Mouse (Mus musculus): ENCODE measurements at regions not wholly inside any gene's neighbourhood (a gene's known extent, or its start where the extent isn't known, plus 50 kb on each side); places are given as distances from the start of the nearest gene placed in this dataset.

- DNase-seq, result no peak
- no peak overlapping the region for H3K27ac ChIP-seq (ENCODE audit: insufficient read depth, low read depth, low read length)
- no peaks in the 10 kb centered on the region for H3K4me1 ChIP-seq (ENCODE audit: control insufficient read depth, insufficient read depth, low read length)
- H3K27me3 ChIP-seq (replicated peaks; ENCODE audit: control insufficient read depth, insufficient read depth, low read length), result no peaks in the 10 kb centered on the region
- WGBS, result 93% methylated on average over 2 of the region's 2 CpGs
- TF ChIP-seq POLR2A (IDR thresholded peaks at IDR 0.05; ENCODE audit: low read depth, low read length), result no peak
- no peak for TF ChIP-seq CTCF (conservative IDR thresholded peaks at IDR 0.05; ENCODE audit: insufficient read depth, insufficient read length, low read depth, low read length)
- no peak overlapping the region for H3K4me3 ChIP-seq (ENCODE audit: insufficient read depth, low read depth, low read length)
- no peaks in the 10 kb centered on the region for H3K36me3 ChIP-seq (ENCODE audit: control insufficient read depth, insufficient read depth, low read length)
Observed at GRCm38 (mm10) chr14:104293147-104293546, 174.7 kb downstream of the Pou4f1 start.

DNA sequence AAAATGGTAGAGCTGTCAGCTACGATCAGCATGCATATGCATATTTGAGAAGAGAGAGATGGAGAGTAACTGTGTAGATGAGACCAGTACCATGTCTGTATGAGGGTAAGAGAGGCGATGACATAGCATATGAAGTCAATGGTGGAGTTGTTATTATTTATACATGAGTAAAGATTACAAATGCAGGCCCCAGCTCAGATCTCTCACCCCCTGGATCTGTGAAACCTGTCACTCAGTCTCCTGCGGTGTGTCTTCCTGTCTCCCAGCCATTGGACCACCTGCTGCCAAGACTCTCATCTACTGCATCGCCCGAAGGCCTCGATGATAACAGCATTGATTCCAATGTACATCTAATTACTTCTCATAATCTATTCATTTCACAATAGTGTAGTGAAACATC, 187.4 kb downstream of the Pou4f1 start:
- H3K36me3 ChIP-seq (ENCODE audit: control insufficient read depth, insufficient read depth, low read length), result no peaks in the 10 kb centered on the region
- no peak for TF ChIP-seq POLR2A (IDR thresholded peaks at IDR 0.05; ENCODE audit: low read depth, low read length)
- no peak for TF ChIP-seq CTCF (conservative IDR thresholded peaks at IDR 0.05; ENCODE audit: insufficient read depth, insufficient read length, low read depth, low read length)
- DNase-seq, result no peak
- no peaks in the 10 kb centered on the region for H3K4me1 ChIP-seq (ENCODE audit: control insufficient read depth, insufficient read depth, low read length)
- no peak overlapping the region for H3K27ac ChIP-seq (ENCODE audit: insufficient read depth, low read depth, low read length)
- no peak overlapping the region for H3K4me3 ChIP-seq (ENCODE audit: insufficient read depth, low read depth, low read length)
- WGBS, result 88% methylated on average over 6 of the region's 6 CpGs
- H3K27me3 ChIP-seq (replicated peaks; ENCODE audit: control insufficient read depth, insufficient read depth, low read length), result no peaks in the 10 kb centered on the region

GRCm38 (mm10) chr14:104279890-104280289, 187.9 kb downstream of the Pou4f1 start:
- Histone ChIP-seq H3K4me3 (ENCODE audit: insufficient read depth, low read depth, low read length) (no peak overlapping the region), H3K27me3 (replicated peaks; ENCODE audit: control insufficient read depth, insufficient read depth, low read length) (no peaks in the 10 kb centered on the region), H3K4me1 (ENCODE audit: control insufficient read depth, insufficient read depth, low read length) (no peaks in the 10 kb centered on the region), H3K27ac (ENCODE audit: insufficient read depth, low read depth, low read length) (no peak overlapping the region), H3K36me3 (ENCODE audit: control insufficient read depth, insufficient read depth, low read length) (no peaks in the 10 kb centered on the region)
- no peak for DNase-seq
- TF ChIP-seq CTCF (conservative IDR thresholded peaks at IDR 0.05; ENCODE audit: insufficient read depth, insufficient read length, low read depth, low read length) (no peak), POLR2A (IDR thresholded peaks at IDR 0.05; ENCODE audit: low read depth, low read length) (no peak)
- WGBS, result 70% methylated on average over 5 of the region's 5 CpGs

DNA sequence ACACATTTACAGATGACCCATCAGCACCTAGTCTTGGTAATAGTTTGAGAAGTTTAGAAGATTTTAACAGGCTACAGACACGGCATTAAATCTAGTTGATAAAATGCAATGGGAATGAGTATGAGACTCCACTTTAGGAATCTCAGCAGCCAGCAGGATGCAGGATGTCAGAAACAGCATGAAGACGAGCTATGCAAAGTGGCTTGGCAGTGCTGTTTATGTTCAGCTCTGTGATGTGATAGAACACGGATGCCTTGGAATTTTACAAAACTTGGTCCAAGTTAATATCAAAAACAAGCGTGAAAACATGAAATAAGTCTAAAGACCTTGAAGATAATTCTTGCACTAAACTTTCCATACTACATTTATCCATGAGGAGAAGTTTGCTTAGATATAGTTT, 193.0 kb downstream of the Pou4f1 start:
- WGBS, result 75% methylated on average over 4 of the region's 4 CpGs
- TF ChIP-seq CTCF (conservative IDR thresholded peaks at IDR 0.05; ENCODE audit: insufficient read depth, insufficient read length, low read depth, low read length) (no peak), POLR2A (IDR thresholded peaks at IDR 0.05; ENCODE audit: low read depth, low read length) (no peak)
- Histone ChIP-seq H3K27me3 (replicated peaks; ENCODE audit: control insufficient read depth, insufficient read depth, low read length) (no peaks in the 10 kb centered on the region), H3K4me3 (ENCODE audit: insufficient read depth, low read depth, low read length) (no peak overlapping the region), H3K4me1 (ENCODE audit: control insufficient read depth, insufficient read depth, low read length) (no peaks in the 10 kb centered on the region), H3K27ac (ENCODE audit: insufficient read depth, low read depth, low read length) (no peak overlapping the region), H3K36me3 (ENCODE audit: control insufficient read depth, insufficient read depth, low read length) (no peaks in the 10 kb centered on the region)
- DNase-seq, result no peak

- no peaks in the 10 kb centered on the region for H3K27me3 ChIP-seq (replicated peaks; ENCODE audit: control insufficient read depth, insufficient read depth, low read length)
- no peak overlapping the region for H3K4me3 ChIP-seq (ENCODE audit: insufficient read depth, low read depth, low read length)
- no peaks in the 10 kb centered on the region for H3K36me3 ChIP-seq (ENCODE audit: control insufficient read depth, insufficient read depth, low read length)
- no peaks in the 10 kb centered on the region for H3K4me1 ChIP-seq (ENCODE audit: control insufficient read depth, insufficient read depth, low read length)
- TF ChIP-seq CTCF (conservative IDR thresholded peaks at IDR 0.05; ENCODE audit: insufficient read depth, insufficient read length, low read depth, low read length), result no peak
- TF ChIP-seq POLR2A (IDR thresholded peaks at IDR 0.05; ENCODE audit: low read depth, low read length), result no peak
- 71% methylated on average over 6 of the region's 6 CpGs for WGBS
- DNase-seq, result no peak
- no peak overlapping the region for H3K27ac ChIP-seq (ENCODE audit: insufficient read depth, low read depth, low read length)
Observed at GRCm38 (mm10) chr14:104264919-104265764, 202.7 kb downstream of the Pou4f1 start.

GRCm38 (mm10) chr14:104216965-104217364, 250.8 kb downstream of the Pou4f1 start:
- no peaks in the 10 kb centered on the region for H3K27me3 ChIP-seq (replicated peaks; ENCODE audit: control insufficient read depth, insufficient read depth, low read length)
- TF ChIP-seq CTCF (conservative IDR thresholded peaks at IDR 0.05; ENCODE audit: insufficient read depth, insufficient read length, low read depth, low read length) (no peak), POLR2A (IDR thresholded peaks at IDR 0.05; ENCODE audit: low read depth, low read length) (no peak)
- 79% methylated on average over 5 of the region's 5 CpGs for WGBS
- DNase-seq, result no peak
- no peaks in the 10 kb centered on the region for H3K36me3 ChIP-seq (ENCODE audit: control insufficient read depth, insufficient read depth, low read length)
- no peaks in the 10 kb centered on the region for H3K4me1 ChIP-seq (ENCODE audit: control insufficient read depth, insufficient read depth, low read length)
- no peak overlapping the region for H3K4me3 ChIP-seq (ENCODE audit: insufficient read depth, low read depth, low read length)
- no peak overlapping the region for H3K27ac ChIP-seq (ENCODE audit: insufficient read depth, low read depth, low read length)

DNA sequence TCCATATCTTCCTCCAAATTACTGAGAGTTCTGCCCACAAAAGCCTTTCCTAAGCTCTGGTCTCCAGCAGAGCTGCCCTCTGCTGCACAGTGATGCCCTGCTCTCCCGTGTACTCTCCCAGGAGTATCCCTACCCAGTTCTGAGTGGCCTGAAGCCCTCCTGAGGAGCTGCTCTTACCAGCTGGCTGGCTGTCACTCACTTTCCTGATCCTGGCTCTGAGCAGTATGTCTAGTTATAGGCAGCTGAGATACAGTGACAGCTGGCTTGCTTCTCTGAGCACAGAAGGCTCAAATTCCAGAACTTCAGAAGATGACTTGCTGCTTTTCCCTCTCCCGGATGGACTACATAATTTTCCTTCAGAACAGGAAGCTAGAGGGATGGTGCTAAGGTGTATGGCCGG, 257.1 kb downstream of the Pou4f1 start:
- no peaks in the 10 kb centered on the region for H3K27me3 ChIP-seq (replicated peaks; ENCODE audit: control insufficient read depth, insufficient read depth, low read length)
- no peaks in the 10 kb centered on the region for H3K4me1 ChIP-seq (ENCODE audit: control insufficient read depth, insufficient read depth, low read length)
- no peak for DNase-seq
- no peak overlapping the region for H3K27ac ChIP-seq (ENCODE audit: insufficient read depth, low read depth, low read length)
- no peaks in the 10 kb centered on the region for H3K36me3 ChIP-seq (ENCODE audit: control insufficient read depth, insufficient read depth, low read length)
- TF ChIP-seq CTCF (conservative IDR thresholded peaks at IDR 0.05; ENCODE audit: insufficient read depth, insufficient read length, low read depth, low read length), result no peak
- TF ChIP-seq POLR2A (IDR thresholded peaks at IDR 0.05; ENCODE audit: low read depth, low read length), result no peak
- 31% methylated on average over 3 of the region's 3 CpGs for WGBS
- H3K4me3 ChIP-seq (ENCODE audit: insufficient read depth, low read depth, low read length), result no peak overlapping the region

All from kidney, adult 2 months (tissue).